Mouse (Mus musculus) liver, embryonic 14.5 days (tissue): ENCODE results near the gene Map4k5. TPM values are rescaled to one million over a fixed set of nuclear protein-coding genes. Genes with fewer than 3 reads are reported as not detected.

Experiments used
- ATAC-seq: fragments of 200-750 bp; cut with Nextera tagmentation; 2 replicates; pipeline ENCODE4 v1.8.0; 2017; ENCODE audit warnings: moderate number of reproducible peaks, mild to moderate bottlenecking, moderate library complexity; ENCODE audit not compliant: insufficient read depth
- DNase-seq, 3 experiments: peaks; one replicate each; pipeline ENCODE4 v3.0.0-alpha.2; 2012 to 2013; ENCODE audit warnings: low read depth in 3 of 3, low spot score in 3 of 3
- H3K27ac ChIP-seq: fragments of 300-500 bp; sonication (generic); 2 replicates; pipeline ENCODE4 v1.5.1; 2014; ENCODE audit warnings: moderate library complexity, mild to moderate bottlenecking, control low read depth, inconsistent platforms
- H3K27me3 ChIP-seq: fragments of 300-500 bp; sonication (generic); 2 replicates; pipeline ENCODE4 v1.6.1; 2014; ENCODE audit warnings: mild to moderate bottlenecking, low read length, moderate library complexity; ENCODE audit not compliant: control insufficient read depth, insufficient read depth
- H3K36me3 ChIP-seq: fragments of 300-500 bp; sonication (generic); replicated peaks from 2 replicates; pipeline ENCODE4 v1.6.1; 2014; ENCODE audit warnings: low read depth; ENCODE audit not compliant: control insufficient read depth, insufficient read depth
- H3K4me1 ChIP-seq, 2 experiments: fragments of 200-500 bp in 1 of 2; fragments of 300-500 bp in 1 of 2; sonication (generic) in 1 of 2; replicated peaks; 2 replicates each; pipeline ENCODE4 v1.6.1; 2012 to 2014; ENCODE audit warnings: antibody characterized with exemption in 1 of 2, inconsistent platforms in 1 of 2, low read length in 1 of 2; ENCODE audit not compliant: control insufficient read depth in 2 of 2, insufficient read depth in 2 of 2
- H3K4me2 ChIP-seq: fragments of 300-500 bp; sonication (generic); 2 replicates; pipeline ENCODE4 v1.6.1; 2014; ENCODE audit warnings: low read depth, mild to moderate bottlenecking, control low read depth, moderate library complexity
- H3K4me3 ChIP-seq, 2 experiments: fragments of 200-500 bp in 1 of 2; fragments of 300-500 bp in 1 of 2; sonication (generic) in 1 of 2; 2 replicates each; pipeline ENCODE4 v1.5.1; 2012 to 2014; ENCODE audit warnings: low read depth in 2 of 2, low read length in 2 of 2, mild to moderate bottlenecking in 2 of 2, control low read depth in 1 of 2, inconsistent platforms in 1 of 2, moderate library complexity in 1 of 2; ENCODE audit not compliant: insufficient read depth in 1 of 2
- H3K9ac ChIP-seq: fragments of 300-500 bp; sonication (generic); replicated peaks from 2 replicates; pipeline ENCODE4 v1.6.1; 2014; ENCODE audit warnings: mild to moderate bottlenecking, control low read depth, moderate library complexity
- H3K9me3 ChIP-seq: fragments of 300-500 bp; sonication (generic); 2 replicates; pipeline ENCODE4 v1.6.1; 2016; ENCODE audit warnings: low read length, mixed read lengths; ENCODE audit not compliant: control insufficient read depth
- CTCF ChIP-seq: IDR thresholded peaks from 2 replicates; pipeline ENCODE4 v1.5.1; 2016; ENCODE audit warnings: antibody characterized with exemption, low read depth, control low read depth
- EP300 ChIP-seq: IDR thresholded peaks from 2 replicates; pipeline ENCODE4 v1.6.1; 2016; ENCODE audit warnings: antibody characterized with exemption, low read depth
- WGBS: fragments of 180-500 bp; shearing (Covaris S2); extraction: QIAGEN DNeasy Blood & Tissue Kit; methylation state at CpG from one replicate; pipeline ENCODE4 v1.1.7; 2014; ENCODE audit not compliant: insufficient replicate concordance; 5-methylcytosine and 5-hydroxymethylcytosine counted together
- polyA plus RNA-seq, 2 experiments: library from polyadenylated mRNA; depleted of rRNA in 1 of 2; stranded (reverse) in 1 of 2; unstranded in 1 of 2; fragments of >200 nt; fragmentation: Nextera tagmentation in 1 of 2; extraction: Ambion mirVana in 1 of 2; gene quantifications; 2 replicates each; pipeline versions ENCODE4 v1.2.1 to v1.2.3; 2012 to 2014

Map4k5 gene
- polyA plus RNA-seq, 2 experiments, result 13.6 to 26.9 TPM

GRCm38 (mm10) chr12:69838376-69838775 is 54.6 kb downstream of the Map4k5 start:
- H3K4me3 ChIP-seq, result no peak overlapping the region
- no peak overlapping the region for H3K27ac ChIP-seq
- no peaks in the 10 kb centered on the region for H3K4me1 ChIP-seq
- H3K4me2 ChIP-seq, result no peak overlapping the region
- H3K9me3 ChIP-seq, result no peaks in the 10 kb centered on the region
- TF ChIP-seq EP300 (no peak), CTCF (no peak)
- peaks cover 33% of the 10 kb centered on the region for H3K36me3 ChIP-seq
- WGBS, result 50% methylated on average over 11 of the region's 11 CpGs
- no peak for DNase-seq
- no peak overlapping the region for H3K9ac ChIP-seq
- no peak for ATAC-seq
- no peaks in the 10 kb centered on the region for H3K27me3 ChIP-seq

- Histone ChIP-seq H3K27me3 (no peaks in the 10 kb centered on the region), H3K9me3 (no peaks in the 10 kb centered on the region), H3K4me2 (no peak overlapping the region), H3K36me3 (peaks cover 21% of the 10 kb centered on the region), H3K27ac (no peak overlapping the region), H3K4me3 (no peak overlapping the region), H3K4me1 (no peaks in the 10 kb centered on the region), H3K9ac (no peak overlapping the region)
- WGBS, result 88% methylated on average over 12 of the region's 12 CpGs
- no peak for ATAC-seq
- TF ChIP-seq CTCF, result no peak
- no peak for TF ChIP-seq EP300
- DNase-seq, result no peak
Observed at GRCm38 (mm10) chr12:69833982-69834604, 58.9 kb downstream of the Map4k5 start.

GRCm38 (mm10) chr12:69831239-69831910 is 61.6 kb downstream of the Map4k5 start:
- no peak overlapping the region for H3K27ac ChIP-seq
- no peak overlapping the region for H3K9ac ChIP-seq
- DNase-seq, result no peak
- peaks cover 35% of the 10 kb centered on the region for H3K36me3 ChIP-seq
- no peak overlapping the region for H3K4me3 ChIP-seq
- H3K4me2 ChIP-seq, result no peak overlapping the region
- H3K27me3 ChIP-seq, result no peaks in the 10 kb centered on the region
- no peaks in the 10 kb centered on the region for H3K4me1 ChIP-seq
- 85% methylated on average over 9 of the region's 9 CpGs for WGBS
- TF ChIP-seq CTCF (no peak), EP300 (no peak)
- ATAC-seq, result no peak
- H3K9me3 ChIP-seq, result no peaks in the 10 kb centered on the region

- Histone ChIP-seq H3K27me3 (no peaks in the 10 kb centered on the region), H3K4me3 (no peak overlapping the region), H3K9ac (no peak overlapping the region), H3K4me2 (no peak overlapping the region), H3K27ac (no peak overlapping the region), H3K36me3 (peaks cover 49% of the 10 kb centered on the region), H3K9me3 (no peaks in the 10 kb centered on the region), H3K4me1 (no peaks in the 10 kb centered on the region)
- no peak for ATAC-seq
- 78% methylated on average over 2 of the region's 2 CpGs for WGBS
- no peak for DNase-seq
- no peak for TF ChIP-seq CTCF
- no peak for TF ChIP-seq EP300
Observed at GRCm38 (mm10) chr12:69828214-69828613, 64.8 kb downstream of the Map4k5 start.

GRCm38 (mm10) chr12:69824881-69825597 is 68.0 kb downstream of the Map4k5 start:
- WGBS, result 84% methylated on average over 9 of the region's 9 CpGs
- no peak overlapping the region for H3K9ac ChIP-seq
- no peak overlapping the region for H3K4me3 ChIP-seq
- no peak overlapping the region for H3K4me2 ChIP-seq
- H3K36me3 ChIP-seq, result peaks cover 71% of the 10 kb centered on the region
- H3K9me3 ChIP-seq, result no peaks in the 10 kb centered on the region
- no peak for TF ChIP-seq CTCF
- TF ChIP-seq EP300, result no peak
- no peak for ATAC-seq
- no peak overlapping the region for H3K27ac ChIP-seq
- H3K27me3 ChIP-seq, result no peaks in the 10 kb centered on the region
- no peaks in the 10 kb centered on the region for H3K4me1 ChIP-seq
- no peak for DNase-seq
